Mouse (Mus musculus): ENCODE measurements around the gene Ddah1.

DNA sequence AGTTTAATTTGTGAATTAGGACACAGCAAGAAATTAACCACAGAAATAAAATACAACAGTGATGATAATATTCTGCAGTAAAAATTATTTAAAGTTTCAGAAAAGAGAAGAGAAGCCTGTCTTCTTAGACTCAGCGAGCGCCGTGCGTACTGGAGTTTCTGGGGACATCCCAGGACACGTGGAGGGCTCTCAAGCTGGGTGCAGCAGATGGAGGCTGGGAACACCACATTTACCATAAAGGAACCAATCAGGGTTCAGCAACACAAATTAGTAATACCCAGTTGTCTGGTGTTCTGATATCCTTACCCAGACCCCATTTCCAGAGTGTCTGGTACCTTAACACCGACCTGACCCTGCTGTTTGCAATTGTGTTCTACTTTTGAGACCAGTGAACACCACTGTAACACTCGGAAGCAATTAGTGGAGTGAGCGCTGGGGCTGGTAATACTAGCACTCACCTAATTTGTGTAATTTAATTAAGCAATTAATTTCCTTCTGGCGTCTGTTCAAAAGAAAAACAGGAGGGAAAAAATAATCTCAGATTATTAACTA is 14.9 kb upstream of the Ddah1 start:
- TF ChIP-seq POLR2A (IDR thresholded peaks at IDR 0.05; ENCODE audit: borderline replicate concordance, extremely low read depth, low read depth, low read length) (no peak), CTCF (IDR thresholded peaks at IDR 0.05; ENCODE audit: insufficient read depth, low read length) (no peak)
